Mouse (Mus musculus): ENCODE results near the gene Plcd4.

GRCm38 (mm10) chr1:74542451-74542961, at the start of gene Plcd4:
- TF ChIP-seq CTCF (IDR thresholded peaks at IDR 0.05), result no peak
- no peak for TF ChIP-seq EP300 (IDR thresholded peaks at IDR 0.05)
